Mouse (Mus musculus) lung, postnatal 10 days (tissue): ENCODE data around the gene Ppp1r16b.

ENCODE experiments used
- DNase-seq: peaks from one replicate; pipeline ENCODE4 v3.0.0; 2021

The Ppp1r16b gene

GRCm38 (mm10) chr2:158665098-158665497 is at the start of gene Ppp1r16b:
Ppp1r16b (plus strand) TSS chr2:158665398.
- no peak for DNase-seq

DNA sequence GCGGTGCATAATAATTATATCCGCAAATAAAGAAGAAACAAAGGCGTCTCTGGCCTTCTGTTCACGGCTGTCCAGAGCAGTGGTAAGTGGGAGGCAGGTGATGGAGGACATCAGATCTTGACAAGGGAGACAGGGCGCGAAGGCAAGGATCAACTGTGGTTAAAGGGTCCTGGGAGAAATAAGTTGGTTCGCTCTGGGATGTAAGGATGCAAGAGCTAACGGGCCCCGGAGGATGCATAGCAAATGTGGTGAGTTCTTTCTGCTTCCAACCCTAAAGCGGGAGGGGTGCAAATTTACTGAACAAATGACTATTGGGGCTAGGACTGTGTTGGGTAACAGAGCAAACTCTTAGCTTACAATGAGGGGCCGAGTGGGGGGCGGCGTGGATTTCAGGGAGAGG is 49.5 kb upstream of the Ppp1r16b start:
- no peak for DNase-seq

DNA sequence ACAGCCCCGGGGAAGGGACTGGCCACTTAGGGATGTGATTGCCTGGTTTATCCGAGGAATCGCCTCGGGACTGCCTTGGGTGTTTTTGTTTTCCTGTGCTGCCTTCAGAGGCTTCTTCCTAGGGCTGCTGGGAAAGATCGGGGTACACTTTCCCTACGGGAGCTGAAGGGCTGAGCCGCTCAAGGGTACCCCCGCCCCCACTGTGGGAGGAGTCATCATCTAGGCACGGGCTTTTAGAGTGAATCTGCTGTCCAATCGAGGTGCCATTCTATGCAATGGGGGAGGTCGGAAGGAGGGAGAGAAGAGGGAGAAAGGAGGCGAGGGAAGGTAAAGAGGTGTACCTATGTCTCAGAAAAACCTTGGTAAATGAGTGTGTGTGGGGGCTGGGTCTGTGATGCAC is 48.9 kb upstream of the Ppp1r16b start:
- DNase-seq, result no peak

GRCm38 (mm10) chr2:158616790-158617189 is 48.4 kb upstream of the Ppp1r16b start:
- no peak for DNase-seq

DNA sequence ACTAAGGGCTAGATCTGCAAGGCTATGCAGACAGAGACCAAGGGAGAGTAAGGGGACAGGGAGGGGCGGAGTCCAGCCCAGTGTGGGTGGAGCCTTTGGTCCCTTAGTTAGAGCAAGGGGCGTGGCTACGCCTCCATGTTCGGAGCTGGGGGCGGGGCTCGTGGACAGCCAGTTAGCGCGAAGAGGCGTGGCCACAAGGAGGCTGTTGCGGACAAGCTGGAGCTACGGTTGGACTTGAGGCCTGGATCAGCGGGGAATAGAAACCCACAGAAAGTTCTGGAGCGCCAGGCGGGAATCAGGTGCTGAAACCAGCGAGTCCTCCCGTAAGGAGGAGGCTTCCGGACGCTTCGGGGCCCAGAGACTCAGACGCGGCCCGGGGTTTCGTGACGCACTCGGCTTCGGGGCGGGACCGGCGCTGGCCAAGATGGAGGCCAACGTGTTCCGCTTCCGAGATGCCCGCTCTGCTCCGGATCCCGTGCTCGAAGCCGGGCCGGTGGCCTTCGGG is 40.4 kb upstream of the Ppp1r16b start, which contains the start of gene Actr5:
Gene Actr5, plus strand, starts transcription at position 171 of the 505 bp plus-strand sequence.
- peak; percentile 97 for DNase-seq

DNA sequence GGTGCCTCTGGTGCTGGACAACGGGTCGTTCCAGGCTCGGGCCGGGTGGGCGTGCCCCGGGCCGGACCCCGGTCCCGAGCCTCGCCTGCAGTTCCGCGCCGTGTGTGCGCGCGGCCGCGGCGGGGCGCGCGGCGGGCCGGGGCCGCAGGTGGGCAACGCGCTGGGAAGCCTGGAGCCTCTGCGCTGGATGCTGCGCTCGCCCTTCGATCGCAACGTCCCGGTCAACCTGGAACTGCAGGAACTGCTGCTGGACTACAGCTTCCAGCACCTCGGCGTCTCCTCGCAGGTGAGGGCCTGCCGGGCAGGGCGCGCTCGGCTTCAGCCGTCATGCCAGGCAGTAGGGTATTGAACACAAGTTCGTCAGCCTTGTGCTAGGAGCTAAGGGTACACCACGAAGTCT is 40.0 kb upstream of the Ppp1r16b start:
- DNase-seq, result peak; percentile 9

- no peak for DNase-seq
Observed at GRCm38 (mm10) chr2:158625697-158626096, 39.5 kb upstream of the Ppp1r16b start.

DNA sequence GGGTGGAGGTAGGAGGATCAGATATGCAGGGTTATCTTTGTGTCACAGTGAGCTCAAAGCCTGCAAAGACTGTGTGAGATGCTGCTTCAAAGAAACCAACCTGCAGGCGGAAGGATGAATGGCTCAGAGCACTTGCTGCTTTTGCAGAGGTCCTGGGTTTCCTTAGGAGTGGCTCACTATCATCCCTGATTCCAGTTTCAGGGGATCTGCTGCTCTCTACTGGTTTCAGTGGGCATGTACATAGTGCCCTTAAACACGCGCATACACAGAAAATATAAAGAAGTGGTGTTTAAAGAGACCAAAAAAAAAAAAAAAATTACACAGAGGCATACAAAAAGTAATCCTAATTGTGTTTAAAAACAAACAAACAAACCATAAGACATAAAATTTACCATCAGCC is 36.3 kb upstream of the Ppp1r16b start:
- no peak for DNase-seq

DNA sequence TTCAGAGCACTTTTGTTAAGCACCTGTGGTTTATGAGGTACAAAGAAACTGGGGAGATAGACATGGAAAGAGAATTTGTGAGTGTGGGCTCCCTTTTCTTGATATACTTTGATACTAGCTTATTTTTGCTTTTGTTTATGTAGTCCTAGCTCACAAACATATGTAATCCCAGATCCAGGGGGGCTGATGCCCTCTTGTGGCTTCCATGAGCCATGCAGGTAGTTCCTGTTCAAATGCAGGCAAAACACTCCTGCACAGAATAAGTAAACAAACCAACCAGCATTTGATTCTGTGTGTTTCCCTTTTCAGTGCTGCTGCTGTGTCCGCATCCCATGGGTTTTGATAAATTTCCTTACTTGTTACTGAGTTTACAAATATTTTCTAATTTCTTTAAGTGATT is 35.8 kb upstream of the Ppp1r16b start:
- DNase-seq, result no peak

DNA sequence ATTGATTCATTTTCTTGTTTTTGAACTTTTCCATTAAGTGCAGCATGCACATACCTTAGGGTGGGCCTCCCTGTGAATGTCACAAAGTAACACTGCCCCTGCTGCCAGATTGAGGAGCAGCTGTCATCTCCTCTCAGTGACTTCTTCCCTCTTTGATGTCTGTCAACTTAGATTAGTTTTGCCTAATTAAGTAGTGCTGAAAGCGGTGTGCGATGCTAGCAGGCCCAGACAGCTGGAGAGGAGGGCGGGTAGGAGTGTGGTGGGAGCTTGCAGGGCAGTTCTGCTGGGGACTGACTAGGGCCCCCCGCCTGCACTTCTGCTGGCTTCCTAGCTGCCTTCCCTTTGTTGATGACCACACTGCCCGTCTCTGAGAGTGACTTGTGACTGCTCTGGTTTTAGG is 33.3 kb upstream of the Ppp1r16b start:
- DNase-seq, result no peak

DNA sequence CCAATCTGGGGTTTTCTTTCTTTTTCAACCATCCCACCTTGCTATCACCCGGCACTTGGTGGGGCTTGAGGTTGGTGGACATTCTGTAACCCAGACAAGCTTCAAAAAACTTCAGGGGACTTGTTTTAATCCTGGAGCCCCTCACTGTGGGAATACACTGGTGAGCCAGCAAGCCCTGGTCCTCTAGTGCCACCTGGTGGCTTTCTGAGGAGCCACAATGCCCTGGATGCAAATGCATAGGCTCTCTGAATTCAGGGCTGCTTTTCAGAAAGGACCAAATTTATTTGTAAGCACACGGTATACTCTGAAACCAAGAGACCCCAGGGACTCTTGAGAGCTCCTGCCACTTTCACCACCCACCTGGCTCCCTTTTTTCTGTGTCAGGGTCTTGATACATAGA is 23.3 kb upstream of the Ppp1r16b start:
- DNase-seq, result peak; percentile 71

DNA sequence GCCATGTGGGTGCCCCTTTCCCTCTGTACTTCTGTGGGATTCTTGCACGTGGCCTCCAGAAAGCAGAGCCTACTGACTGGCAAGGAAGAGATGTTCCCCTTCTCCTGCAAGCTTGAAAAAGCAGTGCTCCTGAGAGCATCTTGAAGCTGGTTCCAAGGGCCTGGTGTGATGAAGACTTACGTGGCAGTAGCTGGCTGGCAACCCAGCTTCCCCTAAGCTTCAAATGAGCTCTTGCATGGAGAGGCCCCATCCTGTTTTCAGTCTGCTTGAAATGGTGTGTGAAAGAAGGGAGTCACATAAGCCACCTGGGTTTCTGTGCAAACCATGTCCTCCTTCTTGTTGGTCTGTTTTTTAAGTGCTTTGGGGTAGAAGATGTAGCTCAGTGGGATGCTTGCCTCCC is 22.6 kb upstream of the Ppp1r16b start:
- no peak for DNase-seq

DNA sequence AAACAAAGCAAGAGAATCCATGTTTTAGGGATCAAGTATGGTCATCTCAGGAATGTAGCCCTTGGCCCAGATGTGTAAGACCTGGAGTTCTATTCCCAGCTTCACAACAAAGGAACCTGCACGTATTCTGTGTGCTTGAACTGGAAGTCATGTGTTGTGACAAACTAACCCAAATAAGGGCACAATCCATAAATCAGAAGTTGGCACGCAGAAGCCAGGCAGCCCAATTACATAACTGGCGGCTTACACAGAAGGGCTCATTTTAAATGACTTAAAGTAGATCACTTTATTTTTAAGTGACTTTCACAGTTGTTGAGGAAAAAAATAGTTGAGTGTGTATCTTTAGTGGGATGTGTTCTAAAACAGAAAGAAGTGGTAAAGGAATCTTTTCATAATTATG is 21.4 kb upstream of the Ppp1r16b start:
- DNase-seq, result no peak

DNA sequence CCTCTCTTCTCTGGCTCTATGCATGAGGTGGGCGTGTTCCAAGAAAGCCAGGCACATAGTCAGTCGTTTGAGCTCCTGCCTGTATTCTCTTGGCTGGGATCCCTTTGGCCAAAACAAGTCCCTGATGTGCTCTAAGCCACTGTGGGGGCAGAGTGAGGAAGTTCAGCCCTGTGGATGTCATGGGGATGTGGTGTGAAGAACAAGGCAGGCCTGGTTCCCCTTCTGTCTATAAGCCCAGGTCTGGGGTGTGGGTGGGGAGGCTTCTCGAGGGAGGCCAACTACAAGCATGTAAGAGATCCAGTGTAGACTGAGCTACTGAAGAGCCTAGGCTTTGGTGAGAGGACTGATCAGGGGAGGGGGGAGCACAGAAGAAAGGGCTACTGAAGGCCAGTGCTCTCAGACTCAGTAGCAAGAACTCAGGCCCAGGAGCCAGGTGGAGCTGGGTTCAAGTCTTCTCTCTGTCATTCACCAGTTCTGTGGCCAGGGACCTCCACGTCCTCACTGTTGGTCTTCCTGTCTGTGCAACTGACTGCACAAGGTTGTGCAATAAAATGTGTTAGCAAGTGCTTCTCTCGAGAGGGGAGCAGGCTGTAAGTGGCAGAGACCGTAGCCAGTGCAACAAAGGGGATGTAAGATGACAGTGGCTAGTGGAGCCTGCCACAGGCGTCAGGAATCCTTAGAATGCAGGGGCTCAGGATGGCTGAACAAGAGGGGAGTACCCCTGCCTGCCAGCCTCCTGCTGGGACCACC is 13.9 kb upstream of the Ppp1r16b start:
- DNase-seq, result no peak

- peak; percentile 82 for DNase-seq
Observed at GRCm38 (mm10) chr2:158652985-158653384, 12.2 kb upstream of the Ppp1r16b start.

DNA sequence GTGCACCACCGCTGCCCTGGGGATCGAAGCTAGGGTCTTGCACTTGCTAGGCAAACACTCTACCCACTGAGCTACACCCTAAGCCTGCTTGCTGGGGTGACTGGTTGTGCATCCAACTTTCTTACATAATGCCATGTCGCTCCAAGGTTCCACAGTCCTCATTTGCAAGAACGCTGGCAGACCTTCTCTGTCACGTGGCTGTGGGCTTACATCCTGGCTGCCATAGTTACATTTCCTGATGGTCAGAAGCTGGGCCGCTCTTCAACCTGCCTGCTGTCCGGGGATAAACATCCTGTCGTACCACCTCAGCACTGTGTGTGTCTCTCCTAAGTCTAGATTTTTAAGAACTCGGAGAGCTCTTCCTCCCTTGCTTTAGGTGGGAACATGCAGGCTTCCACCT is 10.5 kb upstream of the Ppp1r16b start:
- DNase-seq, result peak; percentile 74

GRCm38 (mm10) chr2:158655806-158656205 is 9.4 kb upstream of the Ppp1r16b start:
- DNase-seq, result no peak

- DNase-seq, result peak; percentile 72
Observed at GRCm38 (mm10) chr2:158658822-158659221, 6.4 kb upstream of the Ppp1r16b start.

DNA sequence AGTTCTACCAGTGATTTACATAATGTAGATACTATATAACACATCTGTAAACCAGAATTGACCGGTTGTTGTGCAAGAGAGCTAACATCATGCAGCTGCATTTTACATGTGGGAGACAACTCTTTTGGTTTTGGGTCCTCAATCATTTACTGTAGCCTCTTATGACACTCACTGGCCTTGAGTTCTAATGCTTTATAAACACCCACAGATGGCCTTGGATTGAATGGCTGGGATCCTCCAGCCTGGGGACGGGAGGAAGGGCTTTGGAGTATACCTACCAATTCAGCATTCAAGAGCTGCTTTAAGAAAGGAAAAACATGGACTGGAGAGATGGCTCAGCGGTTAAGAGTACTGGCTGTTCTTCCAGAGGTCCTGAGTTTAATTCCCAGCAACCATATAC is 5.9 kb upstream of the Ppp1r16b start:
- no peak for DNase-seq

GRCm38 (mm10) chr2:158666071-158666800 is 1.0 kb downstream of the Ppp1r16b start:
- peak; percentile 48 for DNase-seq

DNA sequence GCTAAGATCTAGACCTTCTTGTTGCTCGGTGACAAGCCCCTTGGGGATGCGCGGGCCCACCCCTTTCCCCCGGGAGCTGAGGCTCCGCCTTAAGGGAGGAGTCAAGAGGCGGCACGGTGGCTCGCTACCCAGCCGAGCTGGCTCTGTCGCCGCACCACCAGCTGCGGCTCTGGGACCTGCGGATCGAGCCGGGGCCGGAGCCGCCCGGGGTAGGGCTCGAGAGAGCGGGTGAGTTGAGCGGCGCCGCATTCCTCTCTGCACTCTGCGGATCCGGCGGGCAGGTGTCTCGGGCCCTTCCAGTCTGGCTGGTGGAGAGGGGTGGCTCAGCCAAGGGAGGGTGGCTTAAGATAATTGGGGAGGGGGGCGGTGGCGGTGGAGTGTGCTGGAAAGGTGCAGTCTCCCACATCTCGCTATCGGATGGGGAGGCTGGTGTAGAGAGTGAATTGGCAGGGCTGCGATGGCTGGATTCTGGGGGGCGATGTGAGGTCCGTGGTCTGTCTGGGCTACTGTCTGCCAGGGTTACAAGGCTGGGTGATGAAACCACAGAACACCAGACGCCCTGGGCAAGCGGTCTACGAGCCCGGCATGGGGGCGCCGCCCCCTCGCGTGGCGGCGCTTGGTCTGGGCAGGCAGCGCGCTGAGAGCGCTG is 1.9 kb downstream of the Ppp1r16b start:
- DNase-seq, result peak; percentile 72

DNA sequence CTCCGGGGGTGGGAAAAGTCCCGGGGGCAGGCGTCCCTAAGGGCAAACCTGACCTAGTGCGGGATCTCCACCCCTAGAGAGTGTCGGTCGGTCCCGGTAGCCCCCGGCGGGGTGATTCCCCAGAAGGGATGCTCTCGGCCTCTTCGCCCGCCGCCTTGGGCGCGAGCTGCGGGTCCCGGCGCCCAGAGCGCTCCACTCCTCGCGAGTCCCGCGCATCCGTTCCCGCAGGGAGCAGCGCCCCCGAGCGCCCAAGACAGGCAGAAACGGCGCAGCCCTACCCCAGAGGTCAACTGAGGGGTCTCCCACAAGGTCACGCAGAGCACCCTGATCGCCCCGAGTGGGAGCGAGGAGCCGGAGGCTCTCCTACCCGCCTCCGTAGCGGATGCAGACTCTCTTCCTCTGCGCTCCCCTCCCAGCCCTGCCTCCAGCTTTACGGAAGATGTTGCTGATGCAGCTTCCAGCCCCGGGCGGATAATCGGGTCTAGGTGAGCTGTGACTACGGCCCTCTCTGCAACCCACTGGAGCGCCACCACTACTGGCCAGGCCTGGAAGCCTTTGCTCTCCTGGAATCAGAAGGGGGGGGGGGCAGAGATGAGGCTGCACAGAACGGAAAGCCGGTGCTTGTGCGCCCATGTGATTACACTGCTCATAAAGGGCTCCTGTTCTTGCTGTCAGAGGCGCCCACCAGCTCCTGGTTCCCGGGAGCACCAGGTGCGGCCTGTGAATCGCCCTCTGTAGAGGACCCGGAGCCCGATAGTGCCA is 2.7 kb downstream of the Ppp1r16b start:
- DNase-seq, result peak; percentile 62
